Mouse (Mus musculus): Measurements from ENCODE around the gene Rhobtb1. TPM values are rescaled to one million over a fixed set of nuclear protein-coding genes. Genes with fewer than 3 reads are reported as not detected.

Gene Rhobtb1
- total RNA-seq, 2 experiments from 2014 or later, result 192 to 202 TPM

DNA sequence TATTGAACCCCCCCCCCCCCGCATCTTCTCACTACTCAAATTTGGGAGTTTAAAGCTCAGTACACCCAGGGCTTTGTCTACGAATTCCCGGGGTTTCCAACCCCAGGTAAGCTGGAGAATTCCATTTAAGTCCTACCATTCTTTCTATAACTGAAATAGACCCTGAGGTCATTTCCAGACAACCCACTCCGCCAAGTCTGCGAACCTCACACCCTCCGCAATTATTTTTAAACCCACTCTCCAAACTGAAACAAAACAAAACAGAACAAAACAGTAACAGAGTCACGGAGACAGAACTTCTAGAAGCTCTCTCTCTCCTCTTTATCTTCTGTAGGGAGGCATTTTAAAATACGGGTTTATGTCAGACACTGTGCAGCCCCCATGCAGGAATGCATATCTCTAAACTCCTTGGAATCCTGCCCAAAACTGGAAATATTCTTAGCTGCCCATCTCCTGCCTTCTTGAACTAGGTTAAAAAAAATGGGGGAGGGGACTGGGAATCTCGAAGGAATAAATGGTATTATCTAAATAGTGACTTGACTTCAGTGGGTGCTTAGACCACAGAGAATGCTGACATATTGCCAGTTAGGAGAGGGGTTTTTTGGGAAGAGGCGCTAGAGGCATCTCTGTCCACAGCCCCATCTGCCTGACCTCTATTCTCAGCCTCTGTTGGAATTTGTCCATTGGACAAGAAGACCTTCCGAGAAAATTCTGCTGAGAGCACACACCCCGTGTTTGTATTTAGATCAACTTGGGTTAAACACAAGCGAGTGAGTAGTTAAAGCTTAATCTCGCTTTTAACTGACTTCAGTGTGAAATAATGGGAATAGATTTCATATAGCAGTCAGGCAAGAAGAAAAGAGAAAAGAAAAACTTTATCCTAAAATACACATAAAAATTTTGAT lies 111.9 kb downstream of the Rhobtb1 start:
- intact Hi-C loops (cut with DNase I), result no loop called here

DNA sequence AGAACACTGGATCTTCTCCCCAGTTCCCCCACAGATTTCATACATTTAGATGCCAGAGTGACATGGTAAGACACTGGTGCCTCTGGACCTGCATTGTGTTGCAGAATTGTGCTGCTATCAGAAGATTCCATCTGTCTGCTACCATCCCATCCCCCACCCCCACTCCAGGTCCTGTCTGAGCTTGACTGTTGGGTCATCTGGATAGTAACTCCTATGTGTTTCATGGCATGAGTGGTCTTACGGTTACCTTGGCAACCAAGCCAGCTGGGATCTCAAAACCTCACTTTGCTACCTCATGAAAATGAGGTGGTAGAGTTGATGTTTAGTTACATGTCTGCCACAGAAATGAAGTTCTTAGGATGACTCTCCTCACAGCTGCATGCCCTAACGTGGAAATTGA lies 112.7 kb downstream of the Rhobtb1 start:
- no peak for DNase-seq
- intact Hi-C loops (cut with DNase I), result no loop called here

More for the DNA sequence above, 111.9 kb downstream of the Rhobtb1 start:
- DNase-seq, result no peak

DNA sequence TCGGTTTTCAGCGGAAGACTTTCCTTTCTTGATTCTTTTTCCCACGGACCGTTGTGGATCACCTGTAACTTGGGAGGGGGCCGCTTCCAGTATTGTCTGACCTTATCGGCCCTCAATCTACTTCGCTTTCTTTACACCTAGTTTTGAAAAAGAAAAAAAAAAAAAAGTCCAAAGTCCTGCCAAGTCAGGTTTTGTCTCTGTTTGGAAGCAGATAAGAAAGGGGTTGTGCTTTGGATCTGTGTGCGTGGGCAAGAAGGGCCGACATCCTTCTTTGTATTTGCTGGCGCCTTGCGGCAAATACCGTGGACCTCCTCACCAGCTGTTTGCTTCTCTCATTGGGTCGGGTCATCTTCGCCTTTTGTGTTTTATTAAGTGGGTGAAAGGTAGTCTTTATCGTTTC lies 114.2 kb downstream of the Rhobtb1 start:
- intact Hi-C loops (cut with DNase I), result no loop called here
- no peak for DNase-seq

- DNase-seq, result no peak
- intact Hi-C loops (cut with DNase I), result no loop called here
Observed at GRCm38 (mm10) chr10:69268061-69268643, 116.9 kb downstream of the Rhobtb1 start.

DNA sequence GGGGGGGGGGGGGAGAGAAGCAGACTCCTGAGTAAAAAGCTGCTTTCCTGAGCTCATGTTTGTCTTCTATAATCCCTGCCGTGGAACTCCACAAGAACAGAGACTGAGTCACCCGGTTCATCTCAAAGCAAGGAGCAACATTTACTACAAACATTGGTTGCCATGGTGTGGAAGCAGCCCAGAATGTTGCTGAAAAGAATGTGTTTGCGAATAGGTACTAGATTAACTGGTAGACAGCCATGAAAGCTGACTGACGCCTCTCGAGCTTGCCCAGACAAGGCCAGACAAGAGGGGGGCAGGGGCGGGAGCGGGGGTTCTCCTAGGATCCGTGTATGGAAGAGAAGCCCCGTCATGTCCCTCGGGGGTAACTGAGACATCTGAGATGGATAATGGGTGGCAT lies 120.2 kb downstream of the Rhobtb1 start:
- intact Hi-C loops (cut with DNase I), result no loop called here
- no peak for DNase-seq

GRCm38 (mm10) chr10:69274275-69274674 lies 123.0 kb downstream of the Rhobtb1 start:
- intact Hi-C loops (cut with DNase I), result no loop called here
- DNase-seq, result no peak

- DNase-seq, result no peak
- intact Hi-C loops (cut with DNase I), result no loop called here
Observed at GRCm38 (mm10) chr10:69274705-69275104, 123.5 kb downstream of the Rhobtb1 start.

DNA sequence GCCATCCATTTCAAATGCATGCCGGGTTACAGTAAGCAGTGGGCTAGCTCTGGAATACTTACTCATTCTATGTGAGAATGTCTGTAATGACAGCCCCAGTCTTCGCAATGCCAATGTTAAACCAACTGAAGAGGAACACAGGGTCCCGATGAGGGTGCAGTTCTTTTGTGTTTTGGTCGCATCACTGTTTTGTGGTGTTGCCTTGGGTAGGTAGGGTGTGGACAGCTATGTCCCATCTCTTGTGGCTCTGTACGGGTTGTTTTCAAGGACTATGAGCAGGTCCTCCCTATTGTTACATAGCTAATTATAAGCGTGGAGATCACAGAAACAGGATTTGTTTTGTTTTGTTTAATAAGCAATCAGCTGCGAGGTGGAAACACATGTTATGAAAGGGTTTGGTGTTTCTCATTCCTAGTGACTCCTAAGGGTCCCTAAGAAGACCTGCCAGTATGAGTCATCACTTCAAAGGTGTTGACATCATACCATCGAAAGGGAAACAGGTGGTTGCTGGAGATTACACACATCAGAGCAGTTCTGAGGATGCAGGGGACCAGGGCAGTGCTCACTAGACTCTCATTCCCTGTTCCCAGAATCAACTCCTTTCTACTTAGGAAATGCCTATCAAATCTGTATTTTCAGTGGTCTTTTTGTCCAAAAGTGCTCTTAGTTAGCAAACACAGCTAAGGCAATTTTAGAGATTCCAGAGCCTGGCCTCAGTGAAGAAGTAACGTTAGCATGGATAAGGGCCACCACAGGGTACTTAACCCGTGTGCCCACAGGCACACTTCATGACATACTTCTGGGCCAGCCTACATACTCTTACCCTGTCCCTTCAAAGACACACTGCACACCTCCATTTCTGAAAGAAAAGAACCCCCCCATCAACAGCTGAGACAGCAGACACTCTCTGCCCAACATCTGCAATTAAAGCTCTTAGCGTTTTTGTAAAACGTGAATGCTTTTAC lies 124.9 kb downstream of the Rhobtb1 start:
- intact Hi-C loops (cut with DNase I), result no loop called here
- no peak for DNase-seq

DNA sequence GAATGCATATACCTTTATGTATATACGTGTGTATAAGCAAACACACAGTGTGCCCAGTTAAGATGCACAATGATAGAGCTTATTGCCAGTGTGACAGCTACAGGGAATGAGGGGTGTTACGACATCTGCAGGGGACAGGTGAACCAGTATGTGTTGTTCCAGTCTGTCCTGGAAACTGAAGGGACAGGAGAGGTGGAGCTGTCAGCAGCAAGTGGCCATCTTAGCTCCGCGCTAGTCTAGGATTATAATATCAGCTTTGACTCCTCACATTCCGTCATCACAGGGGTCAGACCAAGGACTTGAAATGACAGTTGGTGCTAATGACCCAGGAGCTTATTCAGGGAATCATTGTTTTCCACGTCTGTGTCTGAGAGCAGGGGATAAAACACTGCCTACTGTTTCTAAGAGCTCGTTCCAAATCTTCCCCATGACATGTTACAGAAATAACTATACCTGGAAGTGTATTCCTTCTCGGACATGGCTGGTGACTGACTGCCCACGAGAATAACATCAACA lies 125.7 kb downstream of the Rhobtb1 start:
- no peak for DNase-seq
- intact Hi-C loops (cut with DNase I), result no loop called here

DNA sequence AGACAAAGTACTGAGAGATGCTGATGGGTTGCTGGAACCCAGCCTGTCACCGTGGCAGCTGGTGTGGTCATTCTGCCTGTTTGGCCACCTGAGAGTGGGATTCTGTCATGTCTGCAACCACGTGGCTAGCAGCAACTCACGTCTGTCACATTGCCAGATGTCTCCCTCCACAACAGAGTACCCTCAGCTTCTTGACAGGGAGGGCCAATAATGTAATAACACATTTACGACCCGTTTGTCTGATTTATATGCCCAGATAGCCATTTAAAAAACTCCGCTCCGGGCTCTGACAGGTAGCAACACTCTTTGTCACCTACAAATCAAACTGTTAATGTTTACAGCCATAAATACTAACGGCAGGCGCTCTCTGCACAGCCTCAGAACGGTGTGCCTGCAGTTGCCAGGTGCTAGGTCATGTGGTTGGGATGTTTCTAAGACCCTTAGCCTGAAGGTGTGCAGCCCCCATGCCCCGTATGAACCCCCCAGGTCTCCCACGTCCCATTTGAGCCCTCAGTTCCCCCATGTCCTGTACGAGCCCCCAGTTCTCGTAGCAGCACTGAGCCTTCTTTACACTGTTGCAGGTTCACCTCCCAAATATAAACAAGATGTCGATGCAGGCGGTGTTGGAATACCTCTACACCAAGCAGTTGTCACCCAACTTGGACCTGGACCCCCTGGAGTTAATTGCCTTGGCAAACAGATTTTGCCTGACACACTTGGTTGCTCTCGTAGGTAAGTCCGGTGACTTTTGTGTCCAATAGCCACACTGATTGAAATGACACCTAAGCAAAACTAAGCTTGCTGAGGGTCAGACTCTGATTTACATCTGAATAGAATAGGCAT lies 127.8 kb downstream of the Rhobtb1 start:
- intact Hi-C loops (cut with DNase I), result no loop called here
- no peak for DNase-seq

DNA sequence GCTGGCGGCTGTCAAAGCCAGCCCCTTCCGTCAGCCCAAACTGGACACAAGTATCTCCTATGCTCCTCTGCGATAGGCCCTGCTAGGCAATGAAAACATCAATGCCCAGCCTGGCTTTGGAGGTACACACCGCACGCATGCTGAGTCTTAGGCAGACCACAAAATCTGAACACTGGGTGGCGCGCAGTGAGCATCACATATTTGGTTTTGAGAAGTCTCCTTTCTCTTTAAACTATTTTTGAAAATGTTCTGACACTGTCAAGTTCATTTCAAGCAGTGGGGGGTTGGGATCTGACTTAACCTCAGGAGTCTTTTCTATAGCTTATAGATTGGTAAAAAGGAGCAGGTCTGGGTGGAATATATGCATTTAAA lies 128.4 kb downstream of the Rhobtb1 start:
- DNase-seq, result no peak
- intact Hi-C loops (cut with DNase I), result no loop called here

GRCm38 (mm10) chr10:69286939-69287338 lies 135.7 kb downstream of the Rhobtb1 start:
- no peak for DNase-seq

DNA sequence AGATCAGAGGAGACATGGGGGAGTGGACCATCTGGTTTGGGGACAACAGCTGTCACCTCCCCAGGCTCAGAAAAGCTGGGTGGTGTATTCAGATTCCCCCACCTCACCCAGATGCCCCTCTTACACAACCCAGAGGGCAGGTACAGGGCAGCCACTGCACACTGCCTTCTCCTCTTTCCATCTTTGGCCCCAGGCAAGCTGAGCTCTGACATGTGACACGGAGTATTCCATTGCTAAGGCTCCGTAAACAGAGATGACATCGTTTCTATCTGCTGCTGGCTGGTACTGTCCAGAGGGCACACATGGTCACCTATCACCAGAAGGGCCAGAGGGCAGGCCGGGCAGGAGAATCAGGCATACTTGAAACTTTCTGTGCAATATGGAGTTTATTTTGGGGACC lies 136.9 kb downstream of the Rhobtb1 start:
- intact Hi-C loops (cut with DNase I), result no loop called here
- no peak for DNase-seq

More at GRCm38 (mm10) chr10:69286939-69287338, 135.7 kb downstream of the Rhobtb1 start:
- intact Hi-C loops (cut with DNase I), result no loop called here

DNA sequence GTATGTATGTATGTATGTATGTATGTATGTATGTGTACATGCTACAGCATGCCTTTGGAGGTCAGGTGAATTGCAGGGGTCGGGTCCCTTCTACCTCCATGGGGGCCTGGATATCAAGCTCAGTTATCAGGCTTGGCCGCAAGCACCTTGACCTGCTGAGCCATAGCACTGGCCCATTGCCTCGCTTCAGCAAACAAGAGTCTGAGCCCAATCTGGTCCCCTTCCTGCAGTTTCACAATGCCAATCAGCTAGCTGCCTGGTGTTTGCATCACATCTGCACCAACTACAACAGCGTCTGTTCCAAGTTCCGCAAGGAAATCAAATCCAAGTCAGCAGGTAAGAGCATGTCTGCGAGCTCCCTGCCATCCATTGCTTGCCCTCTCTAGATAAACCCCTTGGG lies 137.5 kb downstream of the Rhobtb1 start:
- no peak for DNase-seq
- intact Hi-C loops (cut with DNase I), result no loop called here

DNA sequence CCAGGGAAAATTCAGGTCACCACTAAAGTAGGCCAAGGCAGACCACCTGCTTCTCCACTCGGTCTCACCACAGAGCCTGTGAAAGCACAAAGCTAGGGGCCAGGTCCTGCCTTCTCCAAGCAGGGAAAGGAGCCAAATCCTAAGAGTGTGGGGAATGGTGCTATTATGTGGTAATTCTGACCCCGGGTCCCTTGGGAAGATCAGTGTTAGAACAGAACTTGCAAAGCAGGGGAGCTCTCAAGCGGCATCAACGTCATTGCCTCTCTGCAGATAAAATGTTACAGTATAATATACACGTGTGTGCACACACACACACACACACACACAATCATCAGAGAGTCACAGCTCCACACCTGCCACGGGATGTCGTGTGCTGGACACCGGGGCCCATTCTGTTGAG lies 139.5 kb downstream of the Rhobtb1 start:
- intact Hi-C loops (cut with DNase I), result no loop called here
- no peak for DNase-seq

DNA sequence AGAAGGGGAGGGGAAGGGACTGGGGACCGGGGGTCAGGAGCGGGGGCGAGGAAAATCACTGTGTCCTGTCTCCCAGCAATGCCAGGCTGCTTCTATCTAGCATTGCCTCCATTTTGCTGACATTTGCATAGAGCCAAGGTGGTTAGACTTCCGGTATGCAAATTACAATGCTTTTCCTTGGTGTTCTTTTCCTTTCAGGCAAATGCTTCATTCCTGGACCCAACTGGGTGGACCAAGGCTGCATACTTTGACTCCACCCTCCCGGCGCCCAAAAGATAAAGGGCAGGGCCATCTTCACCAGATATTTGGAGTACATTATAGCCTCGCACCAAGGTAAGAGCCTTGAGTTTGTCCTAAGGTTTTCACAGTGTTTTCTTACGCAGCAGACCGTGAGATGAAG lies 144.7 kb downstream of the Rhobtb1 start:
- DNase-seq, result no peak
- intact Hi-C loops (cut with DNase I), result no loop called here

GRCm38 (mm10) chr10:69299985-69300384 lies 148.8 kb downstream of the Rhobtb1 start:
- intact Hi-C loops (cut with DNase I), result no loop called here
- no peak for DNase-seq

GRCm38 (mm10) chr10:69302667-69303066 lies 151.4 kb downstream of the Rhobtb1 start:
- intact Hi-C loops (cut with DNase I), result no loop called here
- DNase-seq, result no peak

GRCm38 (mm10) chr10:69304819-69305218 lies 153.6 kb downstream of the Rhobtb1 start:
- intact Hi-C loops (cut with DNase I), result no loop called here
- DNase-seq, result no peak

GRCm38 (mm10) chr10:69305600-69305999 lies 154.4 kb downstream of the Rhobtb1 start:
- no peak for DNase-seq
- intact Hi-C loops (cut with DNase I), result no loop called here

All from heart, postnatal 36 days (tissue).